8 mouse cellular contexts compared by ENCODE assay signal in the genomic region with DNA sequence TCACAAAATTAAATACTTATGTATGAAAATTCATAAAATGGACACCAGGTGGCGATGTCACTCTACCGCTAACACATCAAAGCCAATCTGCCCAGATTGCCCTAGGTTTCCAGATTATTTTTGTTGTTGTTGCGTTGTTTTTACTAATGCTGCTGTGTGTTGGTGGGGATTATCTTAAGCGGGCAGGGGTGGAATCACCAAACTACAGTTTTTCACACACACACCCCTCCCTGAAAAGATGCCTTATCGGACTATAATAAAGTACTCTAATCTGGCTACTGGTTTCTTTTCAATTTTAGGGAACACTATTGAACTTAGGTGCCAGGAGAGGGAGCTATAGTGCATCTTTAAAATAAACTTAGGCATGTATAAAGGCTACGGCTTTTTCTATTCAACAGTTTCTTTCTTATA. TPM values are rescaled to one million over a fixed set of nuclear protein-coding genes. Genes with fewer than 3 reads are reported as not detected.
A peak's percentile ranks its signal among the peaks of the same experiment; 100 is the strongest.
DNase-seq lines count a peak whose midpoint lies in the region; ATAC-seq and TF ChIP-seq lines count a peak whose summit lies in the region.

No protein-coding gene starts in this region.

- H3K36me3 ChIP-seq in thymus, adult 2 months (ENCODE audit: control insufficient read depth, insufficient read depth, low read length) = no peaks in the 10 kb centered on the region
- no peaks in the 10 kb centered on the region for H3K36me3 ChIP-seq in limb, embryonic 10.5 days
- H3K36me3 ChIP-seq in midbrain, embryonic 12.5 days = no peaks in the 10 kb centered on the region
- H3K36me3 ChIP-seq in splenic B cell, adult 2 months (ENCODE audit: control insufficient read depth, insufficient read depth, low read length, poor library complexity, severe bottlenecking) = no peaks in the 10 kb centered on the region

- TF ChIP-seq POLR2A in thymus, adult 2 months (IDR thresholded peaks at IDR 0.05; ENCODE audit: control insufficient read depth, extremely low read depth, insufficient read depth, low read length, poor library complexity) = no peak

- H3K9me3 ChIP-seq in limb, embryonic 10.5 days (replicated peaks) = no peaks in the 10 kb centered on the region
- no peaks in the 10 kb centered on the region for H3K9me3 ChIP-seq in midbrain, embryonic 12.5 days

- H3K9ac ChIP-seq in midbrain, embryonic 12.5 days (replicated peaks) = no peak overlapping the region

- peak; percentile 28 for DNase-seq in thymus, adult 2 months
- DNase-seq in thymus, adult 18-20 months = no peak
- peak; percentile 49 to 56 for DNase-seq in cerebellum, postnatal 14 days
- peak; percentile 24 for DNase-seq in gonadal fat pad, adult 2 months (ENCODE audit: low read depth)
- peak; percentile 67 for DNase-seq in kidney, adult 18-20 months
- peak; percentile 50 for DNase-seq in limb, embryonic 10.5 days (ENCODE audit: low spot score)
- DNase-seq in splenic B cell, adult 2 months (ENCODE audit: low read depth, low spot score) = peak; percentile 91

- no peak overlapping the region for H3K27ac ChIP-seq in thymus, adult 2 months (ENCODE audit: control insufficient read depth, insufficient read depth, low read length)
- H3K27ac ChIP-seq in limb, embryonic 10.5 days = no peak overlapping the region
- no peak overlapping the region for H3K27ac ChIP-seq in midbrain, embryonic 12.5 days (replicated peaks)

- H3K27me3 ChIP-seq in thymus, adult 2 months (ENCODE audit: control insufficient read depth, insufficient read depth, low read length) = no peaks in the 10 kb centered on the region
- no peaks in the 10 kb centered on the region for H3K27me3 ChIP-seq in limb, embryonic 10.5 days (ENCODE audit: low read depth, poor library complexity, severe bottlenecking)
- peaks cover 6% of the 10 kb centered on the region for H3K27me3 ChIP-seq in midbrain, embryonic 12.5 days
- no peaks in the 10 kb centered on the region; the same call in 1 of the 2 replicates for H3K27me3 ChIP-seq in splenic B cell, adult 2 months (ENCODE audit: control insufficient read depth, insufficient read depth, low read length, poor library complexity, severe bottlenecking)

- no peak for TF ChIP-seq CTCF in thymus, adult 2 months (IDR thresholded peaks at IDR 0.05; ENCODE audit: borderline replicate concordance, control insufficient read depth, extremely low read depth, insufficient read depth, low read length, poor library complexity)

- H3K4me2 ChIP-seq in midbrain, embryonic 12.5 days (replicated peaks) = peak overlapping the region; percentile 43

- no peak overlapping the region for H3K4me3 ChIP-seq in thymus, adult 2 months (ENCODE audit: control insufficient read depth, insufficient read depth, low read length)
- peak overlapping the region; percentile 31 for H3K4me3 ChIP-seq in limb, embryonic 10.5 days
- peak overlapping the region; percentile 34 for H3K4me3 ChIP-seq in midbrain, embryonic 12.5 days

- H3K4me1 ChIP-seq in thymus, adult 2 months (replicated peaks; ENCODE audit: control insufficient read depth, insufficient read depth, low read length) = no peaks in the 10 kb centered on the region
- H3K4me1 ChIP-seq in limb, embryonic 10.5 days = no peaks in the 10 kb centered on the region
- H3K4me1 ChIP-seq in midbrain, embryonic 12.5 days = peaks cover 12% of the 10 kb centered on the region; the same call in 1 of the 2 replicates

- ATAC-seq in midbrain, embryonic 12.5 days (ENCODE audit: low FRiP score, low read depth) = peak; percentile 68

- WGBS in thymus, adult 2 months = 3% methylated on average over 6 of the region's 6 CpGs
- 11% methylated on average over 6 of the region's 6 CpGs for WGBS in limb, embryonic 10.5 days
- WGBS in midbrain, embryonic 12.5 days = 5% methylated on average over 6 of the region's 6 CpGs

RNA-seq across cellular contexts. Expression of a gene that starts 41.1 kb away (rescaled TPM):
- polyA plus RNA-seq in thymus, adult 2 months (2012; rRNA removed) = 0.16 and 0.31 TPM in 2 replicates
- 0.45 and 0.75 TPM in 2 replicates for polyA plus RNA-seq in gonadal fat pad, adult 2 months (2012; rRNA removed)
- 0.55 and 0.58 TPM in 2 replicates for polyA plus RNA-seq in limb, embryonic 10.5 days (2016; fragmentation: Nextera tagmentation; extraction: Ambion mirVana)
- 1,010 and 1,136 TPM in 2 replicates for polyA plus RNA-seq in midbrain, embryonic 12.5 days (2016; fragmentation: Nextera tagmentation; extraction: Ambion mirVana)

RNA-seq across cellular contexts. Expression of a gene that starts 50.5 kb away (rescaled TPM):
- 44.0 and 48.3 TPM in 2 replicates for polyA plus RNA-seq in thymus, adult 2 months (2012; rRNA removed)
- polyA plus RNA-seq in gonadal fat pad, adult 2 months (2012; rRNA removed) = 81.2 and 82.3 TPM in 2 replicates
- 3.2 and 5.1 TPM in 2 replicates for polyA plus RNA-seq in limb, embryonic 10.5 days (2016; fragmentation: Nextera tagmentation; extraction: Ambion mirVana)
- 8.3 and 10.1 TPM in 2 replicates for polyA plus RNA-seq in midbrain, embryonic 12.5 days (2016; fragmentation: Nextera tagmentation; extraction: Ambion mirVana)

Comparison
In these comparisons a context has a peak if more than half of its experiments do, and no peak if none do; other contexts are left out.
1. DNase-seq: peak in thymus, adult 2 months (single experiment), cerebellum, postnatal 14 days (2 of 2), gonadal fat pad, adult 2 months (single experiment), kidney, adult 18-20 months (single experiment), limb, embryonic 10.5 days (single experiment) and splenic B cell, adult 2 months (single experiment); none in thymus, adult 18-20 months (0 of 2).
2. RNA of a gene that starts 41.1 kb away (polyA plus RNA-seq): 1,010 to 1,136 TPM in midbrain, embryonic 12.5 days; 0.55 to 0.58 TPM in limb, embryonic 10.5 days, 0.45 to 0.75 TPM in gonadal fat pad, adult 2 months and 0.16 to 0.31 TPM in thymus, adult 2 months; every median in the first group is over 100 times any median in the second.